Mouse (Mus musculus) layer of hippocampus, adult 9-10 months (tissue): ENCODE measurements at regions not wholly inside any gene's neighbourhood (a gene's known extent, or its start where the extent isn't known, plus 50 kb on each side); places are given as distances from the start of the nearest gene placed in this dataset.

ENCODE experiments used
- DNase-seq: peaks from one replicate; pipeline ENCODE4 v3.0.0; 2022; ENCODE audit warnings: low spot score

DNA sequence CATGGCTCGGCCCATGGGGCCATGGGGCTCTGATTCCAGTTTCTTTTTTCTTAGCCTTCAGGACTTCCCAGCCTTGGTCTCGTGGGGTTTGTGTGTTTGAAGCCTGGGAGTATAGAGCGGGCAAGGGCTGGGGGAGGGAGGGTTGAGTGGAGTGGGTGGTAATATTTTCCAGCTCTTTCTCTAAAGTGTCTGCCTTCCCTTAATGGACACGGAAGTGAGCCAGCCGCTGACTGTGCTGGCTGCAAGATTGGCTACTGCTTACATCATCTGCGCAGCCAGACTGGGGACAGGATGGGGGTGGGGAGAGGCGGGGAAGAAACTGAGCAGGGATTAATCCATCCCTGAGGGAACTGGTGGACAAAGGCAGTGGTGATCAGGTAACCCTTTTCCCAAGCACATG is 52.3 kb downstream of the Tnp1 start:
- DNase-seq: peak; percentile 15

DNA sequence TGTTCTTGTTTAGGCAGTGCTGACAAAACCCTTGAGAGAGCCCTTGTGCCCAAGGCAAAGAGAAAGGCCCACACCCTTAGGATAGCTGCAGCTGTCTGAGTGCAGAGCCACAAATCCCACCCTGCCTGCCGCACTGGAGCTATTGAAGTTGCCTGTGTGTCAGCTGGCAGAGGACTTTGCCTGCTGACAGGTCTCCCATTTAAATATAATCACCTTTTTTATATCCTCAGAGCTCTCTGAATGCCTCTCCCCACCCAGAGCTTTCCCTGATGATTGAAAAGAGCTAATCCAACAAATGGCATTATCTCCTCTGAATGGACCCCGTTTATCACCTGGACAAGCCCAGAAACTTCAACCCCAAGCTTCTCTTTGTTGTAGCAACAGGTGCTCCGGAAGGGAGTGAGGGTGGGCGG is 55.5 kb downstream of the Tnp1 start:
- no peak for DNase-seq

DNA sequence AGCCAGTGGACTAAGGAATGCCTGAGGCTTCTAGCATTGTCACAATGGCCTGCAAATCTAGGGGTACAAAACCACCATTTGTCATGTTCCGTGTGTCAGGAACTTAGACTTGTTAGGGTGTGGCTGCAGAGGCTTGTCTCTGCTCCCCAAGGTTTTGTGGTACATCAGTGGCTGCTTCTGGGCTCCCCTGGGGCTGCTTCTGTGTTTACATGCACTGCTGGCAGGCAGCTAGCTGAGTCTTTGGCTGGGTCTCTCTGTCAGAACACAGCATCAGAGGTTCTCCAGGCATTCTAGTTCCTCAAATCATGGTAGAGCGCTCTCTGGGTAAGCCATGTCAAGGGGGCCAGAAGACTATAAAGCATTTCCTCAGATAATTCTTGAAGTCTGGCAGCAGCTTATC is 60.3 kb downstream of the Tnp1 start:
- DNase-seq: no peak

DNA sequence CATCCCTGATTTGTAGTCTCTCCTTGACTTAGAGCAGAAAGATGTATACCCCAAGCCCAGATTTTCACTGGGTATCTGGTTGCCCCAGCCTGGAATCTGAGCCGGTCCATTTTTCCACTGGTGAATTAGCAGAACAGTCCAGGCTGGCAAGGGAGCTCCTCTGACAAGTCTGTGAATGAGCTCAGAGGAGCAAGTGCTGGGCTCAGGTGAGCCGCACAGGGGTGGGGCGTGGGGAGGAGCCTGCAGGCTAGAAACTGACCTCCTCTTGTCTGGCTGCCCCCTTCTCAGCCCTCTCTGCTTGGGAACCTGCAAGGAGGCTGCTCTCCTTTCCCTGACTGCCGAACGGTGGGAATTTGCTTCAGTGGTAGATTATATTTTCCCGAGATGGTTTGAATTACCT is 62.8 kb downstream of the Tnp1 start:
- DNase-seq: no peak

DNA sequence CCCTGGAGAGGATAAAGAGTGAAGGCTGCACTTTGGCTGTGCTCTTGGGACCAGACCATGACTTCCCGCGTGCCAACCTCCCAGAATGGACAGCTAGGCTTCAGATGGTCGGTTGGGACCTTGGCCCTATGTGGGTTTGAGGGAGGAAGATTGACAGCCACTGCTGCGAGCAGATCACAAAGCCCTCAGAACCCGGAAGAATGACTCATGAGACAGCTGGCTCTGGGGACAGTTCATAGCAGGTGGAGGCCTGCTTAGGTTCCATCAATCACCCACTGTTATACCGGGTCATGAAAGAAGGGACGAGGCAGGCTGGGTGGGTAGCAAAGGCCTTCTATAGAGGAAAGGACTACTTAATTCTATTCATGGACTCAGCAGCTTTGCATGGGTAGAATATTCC is 63.9 kb downstream of the Tnp1 start:
- DNase-seq: no peak

DNA sequence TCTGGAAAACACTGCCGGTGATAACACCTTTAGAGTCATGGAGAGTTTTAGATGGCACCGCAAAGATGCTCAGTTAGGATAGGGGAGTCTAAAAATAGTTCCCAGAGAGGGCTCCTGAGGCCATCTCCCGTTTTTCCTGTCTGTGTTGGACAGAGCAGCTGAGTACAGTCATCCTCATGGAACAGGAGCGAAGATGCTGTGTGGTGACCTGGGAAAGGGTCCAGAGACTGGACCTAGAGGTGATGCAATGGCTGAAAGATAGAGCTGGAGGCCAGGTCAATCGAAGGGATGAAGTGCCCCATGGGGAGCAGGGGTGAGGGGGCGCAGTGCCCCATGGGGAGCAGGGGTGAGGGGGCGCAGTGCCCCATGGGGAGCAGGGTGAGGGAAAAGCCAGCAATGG is 64.3 kb downstream of the Tnp1 start:
- no peak for DNase-seq

DNA sequence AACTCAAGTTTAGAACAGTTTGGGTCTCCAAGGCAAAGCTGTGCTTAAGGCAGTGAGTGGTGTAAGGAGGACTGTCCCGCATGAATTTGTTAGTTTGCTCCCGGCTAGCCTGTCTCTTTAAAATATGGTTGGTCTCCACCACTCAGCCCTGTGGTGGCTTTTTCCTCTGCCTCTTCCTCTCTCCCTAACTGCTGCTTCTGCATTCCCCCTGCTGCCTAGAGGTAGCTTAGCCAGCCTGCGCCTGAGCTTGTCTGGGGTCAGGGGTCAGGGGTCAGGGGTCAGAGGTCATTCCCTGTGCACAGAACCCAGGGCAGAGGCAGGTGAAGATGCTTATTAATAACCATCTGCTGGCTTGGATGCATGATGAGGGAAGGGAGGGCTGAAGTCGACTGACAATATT is 69.5 kb downstream of the Tnp1 start:
- DNase-seq: no peak

DNA sequence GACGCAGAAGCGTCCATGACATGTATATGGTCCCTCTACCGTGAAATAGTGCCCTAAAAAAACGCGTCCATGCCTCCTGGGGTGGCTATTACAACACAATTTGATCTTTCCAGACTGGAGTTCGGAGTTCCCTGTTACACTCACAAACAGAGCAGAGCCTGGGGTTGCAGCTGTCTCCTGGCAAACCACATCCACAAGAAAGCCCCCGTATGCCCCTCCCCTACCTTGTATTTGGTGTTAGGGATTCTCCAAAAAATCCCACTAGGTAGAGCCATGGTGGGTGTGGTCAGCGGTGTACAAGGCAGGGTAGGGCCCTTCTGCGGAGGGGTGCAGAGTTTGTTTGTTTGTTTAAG is 70.0 kb downstream of the Tnp1 start:
- no peak for DNase-seq

DNA sequence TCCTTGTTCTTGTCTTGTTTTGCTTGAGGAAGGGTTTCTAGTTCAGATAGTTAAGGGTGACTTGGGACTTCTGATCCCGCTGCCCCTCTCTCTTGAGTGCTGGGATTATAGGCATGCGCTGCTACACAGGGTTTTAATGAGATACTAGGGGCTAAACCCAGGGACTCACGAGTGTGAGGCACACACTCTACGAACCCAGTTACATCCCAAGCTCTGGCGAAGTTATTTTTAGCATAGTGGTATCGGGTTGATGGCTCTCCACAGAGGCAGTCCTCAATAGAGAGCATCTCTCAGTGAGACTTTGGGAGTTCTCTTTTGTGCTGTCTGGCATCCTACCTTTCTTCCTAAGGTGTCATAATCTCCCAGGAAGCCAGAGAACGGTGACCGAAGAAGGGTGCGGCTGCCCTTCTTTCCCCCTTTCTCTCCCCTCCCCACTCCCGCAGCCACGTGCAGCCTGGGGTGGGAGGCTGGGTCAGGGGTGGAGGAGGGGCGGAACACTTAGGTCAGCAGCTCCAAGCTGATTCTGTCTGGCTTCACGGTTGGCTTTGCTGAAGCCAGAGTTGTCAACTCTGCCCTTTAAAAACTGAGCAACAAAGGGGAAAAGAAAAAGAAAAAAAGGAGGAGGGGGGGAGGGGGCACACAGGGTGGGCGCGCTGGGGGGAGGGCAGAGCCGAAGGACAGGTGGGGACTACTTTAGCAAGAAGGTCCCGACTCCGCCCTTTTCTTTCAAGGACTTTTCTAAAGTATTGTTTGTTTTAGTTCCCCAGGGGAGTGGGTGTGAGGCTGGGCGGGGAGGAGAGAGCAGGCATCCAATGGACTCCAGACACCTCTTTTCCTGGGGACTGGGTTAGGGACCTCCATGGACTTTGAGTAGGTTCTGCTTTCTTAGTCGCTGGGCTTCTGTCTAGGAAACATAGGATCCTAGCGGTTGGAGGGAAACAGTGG is 70.4 kb upstream of the Igfbp5 start:
- DNase-seq: no peak

DNA sequence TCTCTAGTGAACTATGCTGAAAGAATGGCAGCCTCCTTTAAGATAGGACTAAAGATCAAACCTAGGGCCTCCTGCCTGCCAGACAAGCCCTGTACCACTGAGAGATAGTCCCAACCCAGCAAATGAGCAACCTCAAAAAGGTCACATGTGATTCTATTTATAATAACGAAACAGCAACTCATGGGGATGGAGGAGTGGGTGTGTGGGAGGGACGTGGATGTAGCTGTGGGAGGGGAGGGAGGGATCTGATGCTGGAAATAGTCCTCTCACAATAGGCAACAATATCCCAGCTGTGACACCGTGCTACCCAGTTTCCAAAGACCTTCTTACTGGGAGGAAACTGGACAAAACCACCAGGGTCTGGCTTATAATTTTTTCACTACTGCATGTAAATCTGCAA is 69.5 kb upstream of the Igfbp5 start:
- no peak for DNase-seq

DNA sequence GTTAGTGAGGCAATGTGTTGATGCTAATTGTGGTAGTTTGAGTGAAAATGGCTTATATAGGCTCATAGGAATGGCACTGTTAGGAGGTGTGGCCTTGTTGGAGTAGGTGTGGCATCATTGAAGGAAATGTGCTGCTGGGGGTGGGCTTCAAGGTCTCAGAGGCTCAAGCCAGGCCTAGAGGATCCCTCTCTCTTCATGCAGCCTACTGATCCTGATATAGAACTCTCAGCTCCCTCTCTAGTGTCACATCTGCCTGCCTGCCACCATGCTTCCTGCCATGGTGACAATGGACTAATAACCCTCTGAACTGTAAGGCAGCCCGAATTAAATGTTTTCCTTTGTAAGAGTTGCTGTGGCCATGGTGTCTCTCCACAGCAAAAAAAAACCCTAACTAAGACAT is 68.4 kb upstream of the Igfbp5 start:
- no peak for DNase-seq

DNA sequence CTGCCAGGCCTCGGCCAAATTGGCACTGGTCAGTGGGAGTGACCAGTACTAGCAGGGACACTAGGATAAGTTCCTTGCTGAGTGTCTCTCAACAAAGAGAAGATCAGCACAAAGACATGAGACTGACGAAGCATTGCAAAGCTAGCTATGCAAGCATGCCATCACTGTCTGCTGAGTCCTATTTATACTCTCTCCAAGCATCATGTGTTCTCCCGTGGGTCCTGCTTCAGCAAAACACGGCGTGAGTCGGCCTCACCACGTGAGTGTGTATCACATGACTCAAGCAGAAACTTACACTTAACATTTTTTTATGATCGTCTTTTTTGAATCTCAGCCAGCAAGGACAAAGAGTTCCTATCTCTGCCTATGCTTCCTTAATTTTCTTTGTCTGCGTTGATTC is 67.7 kb upstream of the Igfbp5 start:
- no peak for DNase-seq

DNA sequence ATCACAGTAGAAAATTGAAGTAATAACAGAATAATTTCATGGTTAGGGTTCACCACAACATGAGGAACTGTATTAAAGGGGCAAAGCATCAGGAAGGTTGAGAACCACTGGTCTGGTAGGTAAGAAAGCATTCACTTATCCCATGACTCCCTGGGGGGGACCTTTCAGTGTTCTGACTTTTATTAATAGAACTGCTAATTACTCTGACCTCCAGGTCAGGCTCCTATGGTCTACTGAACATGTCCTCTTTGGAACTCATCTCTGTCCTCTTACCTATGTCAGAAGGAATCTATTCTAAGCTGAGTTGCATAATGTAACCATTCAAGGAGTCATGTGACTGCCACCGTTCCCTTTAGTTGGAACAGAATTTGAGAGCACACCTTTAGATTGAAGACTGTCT is 65.3 kb upstream of the Igfbp5 start:
- DNase-seq: no peak

DNA sequence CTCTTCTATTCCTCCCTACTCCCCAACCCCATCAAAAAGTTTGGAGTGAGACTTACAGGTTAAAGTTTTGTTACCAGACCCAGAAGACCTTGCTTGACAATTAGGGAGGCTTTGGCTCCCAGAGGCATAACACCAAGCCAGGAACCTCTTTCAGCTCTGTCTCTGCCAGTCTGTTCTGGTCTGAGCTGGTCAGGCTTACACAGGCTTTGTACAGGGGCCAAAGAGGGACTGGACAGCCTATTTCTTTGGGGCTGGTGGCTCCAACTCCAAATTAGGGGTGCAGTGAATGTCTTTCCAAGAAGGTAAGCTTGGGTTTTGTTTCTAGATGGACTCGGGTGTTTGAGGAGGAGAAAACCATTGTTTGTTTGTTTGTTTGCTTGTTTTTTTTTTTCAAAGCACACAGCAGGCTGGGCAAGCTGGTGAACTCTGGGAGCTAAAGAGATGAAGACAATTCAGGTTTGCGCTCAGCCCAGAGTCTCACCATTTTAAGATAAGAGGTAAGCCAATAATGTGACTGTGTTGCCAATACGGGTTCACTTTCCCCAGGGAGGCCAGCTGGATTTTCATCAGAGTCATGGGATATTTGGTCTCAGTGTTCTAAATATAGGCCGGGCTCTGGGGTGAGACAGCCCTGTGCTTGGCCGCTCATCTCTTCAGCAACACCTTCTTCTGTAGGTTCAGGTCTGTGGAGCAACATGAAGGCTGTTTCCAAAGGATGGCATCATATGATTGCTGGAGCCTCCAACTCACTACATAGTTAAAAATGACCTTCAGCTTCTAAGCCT is 62.2 kb upstream of the Igfbp5 start:
- no peak for DNase-seq

DNA sequence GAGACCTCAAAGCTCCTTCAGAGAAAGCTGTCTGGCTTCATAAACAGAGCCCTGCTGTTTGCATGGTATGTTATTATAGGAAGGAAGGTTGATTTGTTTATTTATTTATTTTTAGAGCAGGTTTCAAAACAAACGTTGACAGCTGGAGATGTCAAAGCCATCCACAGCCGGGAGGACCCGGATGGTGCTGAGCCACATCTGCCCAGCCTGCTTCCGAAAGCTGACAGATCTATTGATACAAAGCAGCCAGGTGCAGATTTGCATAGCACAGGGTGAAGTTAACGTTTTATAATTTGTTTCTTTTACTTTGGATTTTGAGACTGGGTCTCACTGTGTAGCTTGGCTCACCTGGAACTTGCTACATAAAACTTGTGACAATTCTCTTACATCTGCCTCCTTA is 61.5 kb upstream of the Igfbp5 start:
- no peak for DNase-seq

DNA sequence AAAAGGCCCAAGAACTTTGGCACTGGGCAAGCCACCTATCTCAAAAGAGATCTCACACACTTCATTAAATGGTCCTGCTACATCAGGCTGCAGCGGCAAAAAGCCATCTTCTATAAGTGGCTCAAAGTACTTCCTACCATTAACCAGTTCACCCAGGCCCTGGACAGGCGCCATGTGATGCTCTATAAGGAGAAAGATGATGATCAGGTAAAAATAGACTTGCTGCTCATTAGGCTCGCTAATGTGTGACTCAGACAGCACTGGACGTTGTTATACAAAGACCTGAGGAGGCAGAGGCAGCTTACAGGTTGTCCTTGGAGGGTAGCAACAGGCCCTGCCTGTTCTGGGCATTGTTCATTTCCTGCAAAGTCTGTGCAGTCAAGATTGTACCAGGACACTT is 60.4 kb upstream of the Igfbp5 start:
- no peak for DNase-seq

DNA sequence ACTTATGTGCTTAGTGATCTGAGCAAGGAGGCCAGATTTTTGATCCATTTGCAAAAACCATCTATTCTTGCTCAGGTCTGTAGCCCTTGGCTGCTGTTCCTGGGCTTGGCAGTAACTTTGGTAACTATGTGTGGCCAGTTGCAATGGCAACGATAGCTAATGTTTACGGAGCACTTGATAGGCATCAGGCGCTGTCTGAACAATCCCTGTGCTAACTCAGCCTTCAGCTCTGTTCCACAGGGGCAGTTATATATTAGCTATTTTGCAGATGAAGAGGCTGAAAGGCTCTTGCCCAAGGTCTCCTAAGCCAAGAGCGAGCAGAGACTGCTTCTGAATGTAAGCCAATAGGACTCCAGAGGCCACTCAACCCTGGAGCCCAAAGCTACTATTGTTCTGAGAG is 55.1 kb upstream of the Igfbp5 start:
- DNase-seq: peak; percentile 17
